Mouse (Mus musculus) intestine, postnatal 0 days (tissue): ENCODE results near the gene Agrp. TPM values are rescaled to one million over a fixed set of nuclear protein-coding genes. Genes with fewer than 3 reads are reported as not detected.
A peak's percentile ranks its signal among the peaks of the same experiment; 100 is the strongest.

ENCODE experiments used
- ATAC-seq: fragments of 200-750 bp; cut with Nextera tagmentation; 2 replicates; pipeline ENCODE4 v1.8.0; 2017; ENCODE audit warnings: mild to moderate bottlenecking, moderate TSS enrichment, moderate library complexity
- H3K27ac ChIP-seq: fragments of 300-500 bp; sonication (generic); 2 replicates; pipeline ENCODE4 v1.5.1; 2014; ENCODE audit warnings: mild to moderate bottlenecking, low read depth, low read length, moderate library complexity
- H3K27me3 ChIP-seq: fragments of 300-500 bp; sonication (generic); replicated peaks from 2 replicates; pipeline ENCODE4 v1.6.1; 2014; ENCODE audit warnings: low read length, mixed read lengths; ENCODE audit not compliant: control insufficient read depth, insufficient read depth
- H3K36me3 ChIP-seq: fragments of 300-500 bp; sonication (generic); 2 replicates; pipeline ENCODE4 v1.6.1; 2014; ENCODE audit warnings: mild to moderate bottlenecking, moderate library complexity; ENCODE audit not compliant: control insufficient read depth, insufficient read depth
- H3K4me1 ChIP-seq: fragments of 300-500 bp; sonication (generic); replicated peaks from 2 replicates; pipeline ENCODE4 v1.6.1; 2014; ENCODE audit warnings: antibody characterized with exemption, low read length, mixed read lengths; ENCODE audit not compliant: control insufficient read depth, insufficient read depth
- H3K4me2 ChIP-seq: fragments of 300-500 bp; sonication (generic); replicated peaks from 2 replicates; pipeline ENCODE4 v1.6.1; 2014; ENCODE audit warnings: low read depth, mild to moderate bottlenecking, moderate library complexity
- H3K4me3 ChIP-seq: fragments of 300-500 bp; sonication (generic); 2 replicates; pipeline ENCODE4 v1.5.1; 2014; ENCODE audit warnings: low read depth, low read length
- H3K9ac ChIP-seq: fragments of 300-500 bp; sonication (generic); 2 replicates; pipeline ENCODE4 v1.6.1; 2014; ENCODE audit warnings: mild to moderate bottlenecking, low read depth, low read length
- H3K9me3 ChIP-seq: fragments of 300-500 bp; sonication (generic); 2 replicates; pipeline ENCODE4 v1.6.1; 2016; ENCODE audit warnings: mixed run types; ENCODE audit not compliant: control insufficient read depth
- CTCF ChIP-seq: sonication (generic); IDR thresholded peaks from 2 replicates; pipeline ENCODE4 v1.5.1; 2016; ENCODE audit warnings: low read depth, mild to moderate bottlenecking, control low read depth, antibody characterized with exemption, moderate library complexity
- WGBS: fragments of 180-500 bp; shearing (Covaris S2); extraction: QIAGEN DNeasy Blood & Tissue Kit; methylation state at CpG from one replicate; pipeline ENCODE4 v1.1.7; 2014; 5-methylcytosine and 5-hydroxymethylcytosine counted together
- polyA plus RNA-seq: library from polyadenylated mRNA; unstranded; fragments of >200 nt; fragmentation: Nextera tagmentation; extraction: Ambion mirVana; gene quantifications from 2 replicates; pipeline ENCODE4 v1.2.1, GENCODE M21; 2015

The Agrp gene
- polyA plus RNA-seq, 1 experiment from 2014 or later, result 0.43 TPM

DNA sequence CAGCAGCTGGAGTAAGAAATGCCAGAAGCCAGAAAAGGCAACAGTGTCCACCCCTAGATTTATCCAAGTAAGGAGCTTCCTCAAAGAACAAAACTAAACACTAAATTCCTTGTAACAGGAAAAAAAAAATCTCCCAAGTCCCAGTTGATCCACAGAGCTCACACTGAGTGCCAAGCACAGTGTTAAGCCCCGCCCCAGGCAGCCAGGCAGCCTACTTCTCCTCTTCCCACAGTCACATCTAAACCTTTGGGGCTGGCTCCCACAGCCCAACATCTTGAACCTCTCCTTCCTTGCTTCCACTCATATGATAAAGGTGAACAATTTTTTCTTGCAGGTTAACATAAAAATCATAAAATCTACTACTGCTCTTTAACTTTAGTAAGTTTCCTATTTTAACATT, 73.3 kb downstream of the Agrp start:
- WGBS, result 88% methylated on average over 1 of the region's 1 CpGs
- no peak overlapping the region for H3K4me3 ChIP-seq
- TF ChIP-seq CTCF, result no peak
- no peak overlapping the region for H3K9ac ChIP-seq
- no peaks in the 10 kb centered on the region for H3K27me3 ChIP-seq
- H3K4me2 ChIP-seq, result peak overlapping the region; percentile 24
- peak overlapping the region; percentile 31; the same call in 1 of the 2 replicates for H3K27ac ChIP-seq
- no peaks in the 10 kb centered on the region for H3K9me3 ChIP-seq
- H3K36me3 ChIP-seq, result peaks cover 9% of the 10 kb centered on the region
- ATAC-seq, result no peak
- H3K4me1 ChIP-seq, result no peaks in the 10 kb centered on the region

- H3K4me1 ChIP-seq, result no peaks in the 10 kb centered on the region
- ATAC-seq, result no peak
- no peak for TF ChIP-seq CTCF
- no peak overlapping the region for H3K4me2 ChIP-seq
- H3K27me3 ChIP-seq, result no peaks in the 10 kb centered on the region
- H3K36me3 ChIP-seq, result peaks cover 17% of the 10 kb centered on the region
- WGBS, result 83% methylated on average over 3 of the region's 3 CpGs
- H3K4me3 ChIP-seq, result no peak overlapping the region
- no peaks in the 10 kb centered on the region for H3K9me3 ChIP-seq
- H3K27ac ChIP-seq, result no peak overlapping the region
- H3K9ac ChIP-seq, result no peak overlapping the region
Observed at GRCm38 (mm10) chr8:105562863-105563262, 74.3 kb downstream of the Agrp start.

- Histone ChIP-seq H3K27ac (no peak overlapping the region), H3K4me1 (no peaks in the 10 kb centered on the region), H3K36me3 (peaks cover 21% of the 10 kb centered on the region), H3K4me2 (no peak overlapping the region), H3K4me3 (no peak overlapping the region), H3K9ac (no peak overlapping the region), H3K9me3 (no peaks in the 10 kb centered on the region), H3K27me3 (no peaks in the 10 kb centered on the region)
- no peak for TF ChIP-seq CTCF
- no peak for ATAC-seq
- WGBS, result 70% methylated on average over 3 of the region's 3 CpGs
Observed at GRCm38 (mm10) chr8:105555230-105555629, 82.0 kb downstream of the Agrp start.

GRCm38 (mm10) chr8:105554087-105554486, 83.1 kb downstream of the Agrp start:
- no peak overlapping the region for H3K4me2 ChIP-seq
- TF ChIP-seq CTCF, result peak; percentile 97
- H3K9ac ChIP-seq, result no peak overlapping the region
- no peak overlapping the region for H3K27ac ChIP-seq
- H3K4me1 ChIP-seq, result 0 out of 2 replicates have a peak, but pooled peaks cover 4% of the 10 kb centered on the region
- no peaks in the 10 kb centered on the region for H3K9me3 ChIP-seq
- H3K36me3 ChIP-seq, result peaks cover 13% of the 10 kb centered on the region; the same call in 1 of the 2 replicates
- H3K27me3 ChIP-seq, result no peaks in the 10 kb centered on the region
- no peak overlapping the region for H3K4me3 ChIP-seq
- no peak for ATAC-seq

- H3K9ac ChIP-seq, result no peak overlapping the region
- no peak for TF ChIP-seq CTCF
- no peaks in the 10 kb centered on the region for H3K27me3 ChIP-seq
- H3K4me3 ChIP-seq, result no peak overlapping the region
- no peak for ATAC-seq
- no peaks in the 10 kb centered on the region for H3K9me3 ChIP-seq
- no peak overlapping the region for H3K27ac ChIP-seq
- 0 out of 2 replicates have a peak, but pooled peaks cover 4% of the 10 kb centered on the region for H3K4me1 ChIP-seq
- 93% methylated on average over 1 of the region's 1 CpGs for WGBS
- no peak overlapping the region for H3K4me2 ChIP-seq
- peaks cover 4% of the 10 kb centered on the region; the same call in 1 of the 2 replicates for H3K36me3 ChIP-seq
Observed at GRCm38 (mm10) chr8:105552824-105553223, 84.4 kb downstream of the Agrp start.

DNA sequence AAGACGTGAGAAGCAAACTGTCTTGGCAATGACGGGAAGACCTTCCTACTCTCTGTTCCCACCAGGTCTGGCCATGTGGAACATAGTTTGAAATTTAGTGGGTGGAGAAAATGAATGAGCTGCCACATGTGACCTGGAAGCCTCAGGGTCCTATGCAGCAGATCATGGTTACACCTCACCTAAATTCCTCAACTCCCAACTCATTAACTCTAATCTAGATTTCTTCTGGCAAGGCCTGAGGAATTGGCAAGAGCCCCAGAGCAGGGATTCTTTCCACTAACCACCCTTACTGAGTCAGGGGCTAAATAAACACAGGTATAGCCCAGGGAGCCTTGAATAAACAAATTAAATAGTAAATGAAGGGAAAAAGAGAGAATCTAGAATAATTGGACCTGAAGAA, 85.2 kb downstream of the Agrp start:
- H3K27ac ChIP-seq, result no peak overlapping the region
- H3K4me2 ChIP-seq, result no peak overlapping the region
- H3K9me3 ChIP-seq, result no peaks in the 10 kb centered on the region
- H3K9ac ChIP-seq, result no peak overlapping the region
- peaks cover 4% of the 10 kb centered on the region; the same call in 1 of the 2 replicates for H3K36me3 ChIP-seq
- no peak for TF ChIP-seq CTCF
- 0 out of 2 replicates have a peak, but pooled peaks cover 4% of the 10 kb centered on the region for H3K4me1 ChIP-seq
- 97% methylated on average over 2 of the region's 2 CpGs for WGBS
- no peaks in the 10 kb centered on the region for H3K27me3 ChIP-seq
- H3K4me3 ChIP-seq, result no peak overlapping the region
- no peak for ATAC-seq

GRCm38 (mm10) chr8:105550083-105550482, 87.1 kb downstream of the Agrp start:
- Histone ChIP-seq H3K4me3 (no peak overlapping the region), H3K4me1 (peaks cover 10% of the 10 kb centered on the region; the same call in 1 of the 2 replicates), H3K27me3 (no peaks in the 10 kb centered on the region), H3K4me2 (no peak overlapping the region), H3K9me3 (no peaks in the 10 kb centered on the region), H3K27ac (peak overlapping the region; percentile 41; the same call in 1 of the 2 replicates), H3K9ac (no peak overlapping the region), H3K36me3 (peaks cover 4% of the 10 kb centered on the region; the same call in 1 of the 2 replicates)
- TF ChIP-seq CTCF, result no peak
- WGBS, result 39% methylated on average over 2 of the region's 2 CpGs
- peak; percentile 88 for ATAC-seq
